Mouse (Mus musculus) stomach, embryonic 15.5 days (tissue): ENCODE data around the gene Caap1. TPM values are rescaled to one million over a fixed set of nuclear protein-coding genes. Genes with fewer than 3 reads are reported as not detected.

Experiments
- ATAC-seq: fragments of 200-750 bp; cut with Nextera tagmentation; 2 replicates; pipeline ENCODE4 v1.8.0; 2017; ENCODE audit warnings: low read depth, moderate number of reproducible peaks, moderate TSS enrichment; ENCODE audit not compliant: insufficient read depth, low FRiP score
- H3K27ac ChIP-seq: fragments of 300-500 bp; sonication (generic); 2 replicates; pipeline ENCODE4 v1.5.1; 2015; ENCODE audit warnings: mild to moderate bottlenecking, inconsistent platforms
- H3K27me3 ChIP-seq: fragments of 300-500 bp; sonication (generic); replicated peaks from 2 replicates; pipeline ENCODE4 v1.6.1; 2015; ENCODE audit warnings: inconsistent platforms
- H3K36me3 ChIP-seq: fragments of 300-500 bp; sonication (generic); 2 replicates; pipeline ENCODE4 v1.6.1; 2015; ENCODE audit warnings: inconsistent platforms
- H3K4me1 ChIP-seq: fragments of 300-500 bp; sonication (generic); 2 replicates; pipeline ENCODE4 v1.6.1; 2015; ENCODE audit warnings: inconsistent platforms
- H3K4me2 ChIP-seq: fragments of 300-500 bp; sonication (generic); 2 replicates; pipeline ENCODE4 v1.6.1; 2015; ENCODE audit warnings: mild to moderate bottlenecking, inconsistent platforms
- H3K4me3 ChIP-seq: fragments of 300-500 bp; sonication (generic); replicated peaks from 2 replicates; pipeline ENCODE4 v1.5.1; 2015; ENCODE audit warnings: inconsistent platforms
- H3K9ac ChIP-seq: fragments of 300-500 bp; sonication (generic); 2 replicates; pipeline ENCODE4 v1.6.1; 2015; ENCODE audit warnings: inconsistent platforms
- H3K9me3 ChIP-seq: fragments of 300-500 bp; sonication (generic); 2 replicates; pipeline ENCODE4 v1.6.1; 2016; ENCODE audit warnings: inconsistent platforms
- WGBS: fragments of 180-500 bp; shearing (Covaris S2); methylation state at CpG from one replicate; pipeline ENCODE4 v1.1.7; 2015; 5-methylcytosine and 5-hydroxymethylcytosine counted together
- polyA plus RNA-seq: library from polyadenylated mRNA; unstranded; fragments of >200 nt; fragmentation: Nextera tagmentation; extraction: Ambion mirVana; gene quantifications from 2 replicates; pipeline ENCODE4 v1.2.1, GENCODE M21; 2015

The Caap1 gene
- polyA plus RNA-seq, 1 experiment from 2014 or later = 17.4 TPM

- Histone ChIP-seq H3K9me3 (no peaks in the 10 kb centered on the region), H3K27ac (no peak overlapping the region), H3K9ac (no peak overlapping the region), H3K4me3 (no peak overlapping the region), H3K4me2 (no peak overlapping the region), H3K36me3 (no peaks in the 10 kb centered on the region), H3K27me3 (no peaks in the 10 kb centered on the region), H3K4me1 (0 out of 2 replicates have a peak, but pooled peaks cover 4% of the 10 kb centered on the region)
- WGBS = 70% methylated on average over 1 of the region's 1 CpGs
- ATAC-seq = no peak
Observed at GRCm38 (mm10) chr4:94560316-94560715, 3.7 kb upstream of the Caap1 start.

GRCm38 (mm10) chr4:94559266-94559665 lies 2.7 kb upstream of the Caap1 start:
- H3K4me3 ChIP-seq = no peak overlapping the region
- no peak overlapping the region for H3K27ac ChIP-seq
- ATAC-seq = no peak
- H3K4me1 ChIP-seq = 0 out of 2 replicates have a peak, but pooled peaks cover 8% of the 10 kb centered on the region
- H3K9me3 ChIP-seq = no peaks in the 10 kb centered on the region
- H3K36me3 ChIP-seq = no peaks in the 10 kb centered on the region
- 67% methylated on average over 2 of the region's 2 CpGs for WGBS
- no peak overlapping the region for H3K9ac ChIP-seq
- no peaks in the 10 kb centered on the region for H3K27me3 ChIP-seq
- H3K4me2 ChIP-seq = no peak overlapping the region

GRCm38 (mm10) chr4:94557145-94557544 lies 549 bp upstream of the Caap1 start:
- no peak overlapping the region for H3K9ac ChIP-seq
- no peaks in the 10 kb centered on the region for H3K27me3 ChIP-seq
- 0 out of 2 replicates have a peak, but pooled peaks cover 8% of the 10 kb centered on the region for H3K4me1 ChIP-seq
- no peak overlapping the region for H3K4me3 ChIP-seq
- no peaks in the 10 kb centered on the region for H3K36me3 ChIP-seq
- H3K27ac ChIP-seq = no peak overlapping the region; the same call in 1 of the 2 replicates
- peak overlapping the region; percentile 70; the same call in 1 of the 2 replicates for H3K4me2 ChIP-seq
- ATAC-seq = no peak
- WGBS = 71% methylated on average over 7 of the region's 7 CpGs
- no peaks in the 10 kb centered on the region for H3K9me3 ChIP-seq

- H3K9ac ChIP-seq = no peak overlapping the region
- no peak overlapping the region for H3K27ac ChIP-seq
- 90% methylated on average over 5 of the region's 5 CpGs for WGBS
- H3K4me2 ChIP-seq = peak overlapping the region; percentile 70
- no peak for ATAC-seq
- no peaks in the 10 kb centered on the region for H3K36me3 ChIP-seq
- 0 out of 2 replicates have a peak, but pooled peaks cover 8% of the 10 kb centered on the region for H3K4me1 ChIP-seq
- no peaks in the 10 kb centered on the region for H3K27me3 ChIP-seq
- no peak overlapping the region for H3K4me3 ChIP-seq
- H3K9me3 ChIP-seq = no peaks in the 10 kb centered on the region
Observed at GRCm38 (mm10) chr4:94554955-94555494, 1.6 kb downstream of the Caap1 start.

- Histone ChIP-seq H3K4me2 (no peak overlapping the region), H3K27me3 (no peaks in the 10 kb centered on the region), H3K9me3 (no peaks in the 10 kb centered on the region), H3K4me3 (no peak overlapping the region), H3K36me3 (0 out of 2 replicates have a peak, but pooled peaks cover under 1% of the 10 kb centered on the region), H3K27ac (no peak overlapping the region), H3K4me1 (no peaks in the 10 kb centered on the region), H3K9ac (no peak overlapping the region)
- 85% methylated on average over 7 of the region's 7 CpGs for WGBS
- ATAC-seq = no peak
Observed at GRCm38 (mm10) chr4:94544321-94544720, 12.3 kb downstream of the Caap1 start.

- H3K9me3 ChIP-seq = no peaks in the 10 kb centered on the region
- no peaks in the 10 kb centered on the region for H3K27me3 ChIP-seq
- WGBS = 88% methylated on average over 4 of the region's 4 CpGs
- no peak overlapping the region for H3K9ac ChIP-seq
- no peaks in the 10 kb centered on the region for H3K4me1 ChIP-seq
- no peak overlapping the region for H3K4me2 ChIP-seq
- no peak for ATAC-seq
- 0 out of 2 replicates have a peak, but pooled peaks cover 5% of the 10 kb centered on the region for H3K36me3 ChIP-seq
- H3K27ac ChIP-seq = no peak overlapping the region
- H3K4me3 ChIP-seq = no peak overlapping the region
Observed at GRCm38 (mm10) chr4:94543041-94543440, 13.6 kb downstream of the Caap1 start.

GRCm38 (mm10) chr4:94533205-94533604 lies 23.4 kb downstream of the Caap1 start:
- H3K4me2 ChIP-seq = no peak overlapping the region
- H3K36me3 ChIP-seq = no peaks in the 10 kb centered on the region
- no peak overlapping the region for H3K27ac ChIP-seq
- H3K27me3 ChIP-seq = no peaks in the 10 kb centered on the region
- no peak overlapping the region for H3K4me3 ChIP-seq
- ATAC-seq = no peak
- no peaks in the 10 kb centered on the region for H3K4me1 ChIP-seq
- no peak overlapping the region for H3K9ac ChIP-seq
- H3K9me3 ChIP-seq = no peaks in the 10 kb centered on the region

GRCm38 (mm10) chr4:94529448-94529847 lies 27.1 kb downstream of the Caap1 start:
- Histone ChIP-seq H3K4me1 (no peaks in the 10 kb centered on the region), H3K4me2 (no peak overlapping the region), H3K27me3 (no peaks in the 10 kb centered on the region), H3K9ac (no peak overlapping the region), H3K36me3 (no peaks in the 10 kb centered on the region), H3K27ac (no peak overlapping the region), H3K9me3 (no peaks in the 10 kb centered on the region), H3K4me3 (no peak overlapping the region)
- no peak for ATAC-seq
- WGBS = 100% methylated on average over 1 of the region's 1 CpGs

GRCm38 (mm10) chr4:94523321-94523720 lies 33.3 kb downstream of the Caap1 start:
- no peaks in the 10 kb centered on the region for H3K36me3 ChIP-seq
- H3K4me2 ChIP-seq = no peak overlapping the region
- no peak for ATAC-seq
- no peaks in the 10 kb centered on the region for H3K9me3 ChIP-seq
- H3K27ac ChIP-seq = no peak overlapping the region
- H3K4me1 ChIP-seq = no peaks in the 10 kb centered on the region
- no peak overlapping the region for H3K9ac ChIP-seq
- no peak overlapping the region for H3K4me3 ChIP-seq
- no peaks in the 10 kb centered on the region for H3K27me3 ChIP-seq

- Histone ChIP-seq H3K36me3 (0 out of 2 replicates have a peak, but pooled peaks cover 4% of the 10 kb centered on the region), H3K27ac (no peak overlapping the region), H3K4me2 (no peak overlapping the region), H3K9ac (no peak overlapping the region), H3K4me1 (no peaks in the 10 kb centered on the region), H3K9me3 (no peaks in the 10 kb centered on the region), H3K27me3 (no peaks in the 10 kb centered on the region), H3K4me3 (no peak overlapping the region)
- no peak for ATAC-seq
- 65% methylated on average over 4 of the region's 4 CpGs for WGBS
Observed at GRCm38 (mm10) chr4:94517631-94518030, 39.0 kb downstream of the Caap1 start.

- Histone ChIP-seq H3K36me3 (0 out of 2 replicates have a peak, but pooled peaks cover 9% of the 10 kb centered on the region), H3K9me3 (no peaks in the 10 kb centered on the region), H3K27ac (no peak overlapping the region), H3K27me3 (no peaks in the 10 kb centered on the region), H3K9ac (no peak overlapping the region), H3K4me1 (no peaks in the 10 kb centered on the region), H3K4me3 (no peak overlapping the region), H3K4me2 (no peak overlapping the region)
- 85% methylated on average over 3 of the region's 3 CpGs for WGBS
- no peak for ATAC-seq
Observed at GRCm38 (mm10) chr4:94515366-94515765, 41.2 kb downstream of the Caap1 start.

- Histone ChIP-seq H3K9ac (no peak overlapping the region), H3K9me3 (no peaks in the 10 kb centered on the region), H3K27ac (no peak overlapping the region), H3K36me3 (no peaks in the 10 kb centered on the region), H3K4me2 (no peak overlapping the region), H3K4me3 (no peak overlapping the region), H3K4me1 (no peaks in the 10 kb centered on the region), H3K27me3 (no peaks in the 10 kb centered on the region)
- ATAC-seq = no peak
- WGBS = 76% methylated on average over 18 of the region's 18 CpGs
Observed at GRCm38 (mm10) chr4:94476749-94477399, 79.7 kb downstream of the Caap1 start.
